Mouse (Mus musculus): ENCODE data around the gene Defb42. TPM values are rescaled to one million over a fixed set of nuclear protein-coding genes. Genes with fewer than 3 reads are reported as not detected.

Gene Defb42
- polyA plus RNA-seq, 1 experiment = not detected

DNA sequence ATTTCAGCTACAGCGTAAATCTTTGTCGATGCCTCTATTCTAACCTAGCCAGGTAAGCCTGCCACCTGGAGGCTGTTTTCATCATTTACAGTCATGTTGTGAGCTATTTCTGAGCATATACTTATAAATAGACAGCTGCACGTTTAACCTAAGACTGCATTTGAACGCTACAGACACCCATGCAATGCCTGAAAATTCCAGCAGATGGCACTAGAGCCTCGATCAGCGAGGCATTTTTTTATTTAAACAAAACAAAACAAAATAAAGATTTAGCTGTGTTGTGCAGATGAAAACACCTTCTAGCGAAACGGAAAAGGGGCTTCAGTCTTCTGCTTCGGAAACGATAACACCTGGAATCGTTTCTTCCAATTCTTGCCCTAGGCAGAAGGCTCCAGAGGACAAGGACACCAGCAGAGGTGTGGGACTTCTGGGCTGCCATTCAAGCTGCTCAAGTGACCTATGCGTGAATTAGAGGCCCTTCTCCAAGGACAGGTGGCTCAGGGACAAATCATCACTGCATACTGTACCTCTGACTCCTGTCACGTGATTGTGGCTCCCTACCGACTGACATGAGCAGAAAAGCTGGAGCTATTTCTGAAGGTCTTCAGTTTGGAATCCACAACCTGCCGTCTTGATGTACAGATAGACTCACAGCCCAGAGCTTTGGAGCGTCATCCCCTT, 20.0 kb downstream of the Defb42 start:
- no peaks in the 10 kb centered on the region for H3K36me3 ChIP-seq (ENCODE audit: control insufficient read depth, insufficient read depth, low read length)
- 22% methylated on average over 16 of the region's 16 CpGs for WGBS
- TF ChIP-seq CTCF (IDR thresholded peaks at IDR 0.05; ENCODE audit: extremely low read depth, insufficient read length, insufficient replicate concordance, low read depth, low read length) (peak; percentile 24; the same call in 1 of the 2 replicates), POLR2A (IDR thresholded peaks at IDR 0.05; ENCODE audit: low read depth, low read length) (no peak)

GRCm38 (mm10) chr14:63067708-63068107, 20.9 kb downstream of the Defb42 start:
- Histone ChIP-seq H3K27ac (ENCODE audit: insufficient read depth, low read depth, low read length) (no peak overlapping the region), H3K36me3 (ENCODE audit: control insufficient read depth, insufficient read depth, low read length) (no peaks in the 10 kb centered on the region), H3K27me3 (ENCODE audit: control insufficient read depth, insufficient read depth, low read length) (0 out of 2 replicates have a peak, but pooled peaks cover 2% of the 10 kb centered on the region), H3K4me3 (ENCODE audit: low read depth, low read length) (no peak overlapping the region), H3K4me1 (ENCODE audit: control insufficient read depth, insufficient read depth, insufficient read length, low read length) (no peaks in the 10 kb centered on the region)
- 37% methylated on average over 15 of the region's 15 CpGs for WGBS
- TF ChIP-seq CTCF (IDR thresholded peaks at IDR 0.05; ENCODE audit: extremely low read depth, insufficient read length, insufficient replicate concordance, low read depth, low read length) (no peak), POLR2A (IDR thresholded peaks at IDR 0.05; ENCODE audit: low read depth, low read length) (no peak)

More for the DNA sequence above, 20.0 kb downstream of the Defb42 start:
- Histone ChIP-seq H3K4me1 (ENCODE audit: control insufficient read depth, insufficient read depth, insufficient read length, low read length) (no peaks in the 10 kb centered on the region), H3K27ac (ENCODE audit: insufficient read depth, low read depth, low read length) (no peak overlapping the region), H3K4me3 (ENCODE audit: low read depth, low read length) (no peak overlapping the region), H3K27me3 (ENCODE audit: control insufficient read depth, insufficient read depth, low read length) (0 out of 2 replicates have a peak, but pooled peaks cover 2% of the 10 kb centered on the region)

Other genes with a start within 250 kb of the Defb42 start
- 1.5 and 2.6 TPM in 2 replicates for gene Wdfy2, start 209.3 kb upstream of the Defb42 start, polyA plus RNA-seq (2012; rRNA removed)
- not detected in 2 replicates for gene Defb48, start 62.5 kb upstream of the Defb42 start, polyA plus RNA-seq (2012; rRNA removed)
- gene Defb47, start 48.9 kb upstream of the Defb42 start, polyA plus RNA-seq (2012; rRNA removed) = not detected in 2 replicates
- not detected in 2 replicates for gene Defb43, start 35.2 kb upstream of the Defb42 start, polyA plus RNA-seq (2012; rRNA removed)
- gene Defb30, start 3.0 kb downstream of the Defb42 start, polyA plus RNA-seq (2012; rRNA removed) = not detected in 2 replicates